Mouse (Mus musculus) heart, postnatal 25 days (tissue): ENCODE results near the gene Celf2. TPM values are rescaled to one million over a fixed set of nuclear protein-coding genes. Genes with fewer than 3 reads are reported as not detected.

ENCODE experiments used
- DNase-seq: peaks from one replicate; pipeline ENCODE4 v3.0.0; 2022; ENCODE audit warnings: low spot score
- intact Hi-C: fragments of 180-260 bp; cut with DNase I; formaldehyde crosslinking; loops from one replicate; pipeline ENCODE4 v1.15.1; 2025
- total RNA-seq, 2 experiments: library from RNA; stranded (reverse); gene quantifications; 2 replicates each; pipeline ENCODE4 v1.2.3; 2021

The Celf2 gene
- total RNA-seq, 2 experiments from 2014 or later: 63.1 to 72.7 TPM

- DNase-seq: no peak
- intact Hi-C loops: loop anchor here (5.0 kb wide), 1 partner anchor 454 kb away; no protein-coding TSS in a partner anchor
Observed at GRCm38 (mm10) chr2:6823021-6823420, 686.3 kb downstream of the Celf2 start.

GRCm38 (mm10) chr2:6821593-6821992 lies 687.8 kb downstream of the Celf2 start:
- no peak for DNase-seq
- intact Hi-C loops: loop anchor here (5.0 kb wide), 1 partner anchor 456 kb away; no protein-coding TSS in a partner anchor

GRCm38 (mm10) chr2:6815281-6815680 lies 694.1 kb downstream of the Celf2 start:
- intact Hi-C loops: no loop called here
- DNase-seq: no peak

GRCm38 (mm10) chr2:6808736-6809135 lies 700.6 kb downstream of the Celf2 start:
- no peak for DNase-seq
- intact Hi-C loops: no loop called here

- intact Hi-C loops: no loop called here
- DNase-seq: no peak
Observed at GRCm38 (mm10) chr2:6796754-6797153, 712.6 kb downstream of the Celf2 start.

GRCm38 (mm10) chr2:6795995-6796588 lies 713.3 kb downstream of the Celf2 start:
- no peak for DNase-seq
- intact Hi-C loops: no loop called here

- DNase-seq: no peak
- intact Hi-C loops: no loop called here
Observed at GRCm38 (mm10) chr2:6794858-6795257, 714.5 kb downstream of the Celf2 start.

GRCm38 (mm10) chr2:6790876-6791275 lies 718.5 kb downstream of the Celf2 start:
- intact Hi-C loops: no loop called here
- no peak for DNase-seq

GRCm38 (mm10) chr2:6786494-6787144 lies 722.7 kb downstream of the Celf2 start:
- DNase-seq: no peak
- intact Hi-C loops: no loop called here

GRCm38 (mm10) chr2:6770214-6770613 lies 739.1 kb downstream of the Celf2 start:
- intact Hi-C loops: no loop called here
- DNase-seq: no peak

- DNase-seq: no peak
- intact Hi-C loops: no loop called here
Observed at GRCm38 (mm10) chr2:6762381-6762780, 747.0 kb downstream of the Celf2 start.

GRCm38 (mm10) chr2:6743173-6743572 lies 766.2 kb downstream of the Celf2 start:
- intact Hi-C loops: no loop called here
- DNase-seq: no peak

- intact Hi-C loops: loop anchor here (10.0 kb wide), 1 partner anchor 345 kb away; no protein-coding TSS in a partner anchor
- DNase-seq: no peak
Observed at GRCm38 (mm10) chr2:6739998-6740668, 769.2 kb downstream of the Celf2 start.

GRCm38 (mm10) chr2:6732026-6732425 lies 777.3 kb downstream of the Celf2 start:
- no peak for DNase-seq
- intact Hi-C loops: loop anchor here (10.0 kb wide), 1 partner anchor 353 kb away; no protein-coding TSS in a partner anchor

GRCm38 (mm10) chr2:6730860-6731259 lies 778.5 kb downstream of the Celf2 start:
- DNase-seq: no peak

GRCm38 (mm10) chr2:6729984-6730383 lies 779.4 kb downstream of the Celf2 start:
- DNase-seq: no peak
- intact Hi-C loops: loop anchor here (10.0 kb wide), 1 partner anchor 355 kb away; no protein-coding TSS in a partner anchor

More at GRCm38 (mm10) chr2:6730860-6731259, 778.5 kb downstream of the Celf2 start:
- intact Hi-C loops: loop anchor here (10.0 kb wide), 1 partner anchor 354 kb away; no protein-coding TSS in a partner anchor

- no peak for DNase-seq
- intact Hi-C loops: no loop called here
Observed at GRCm38 (mm10) chr2:6728840-6729252, 780.5 kb downstream of the Celf2 start.

- intact Hi-C loops: no loop called here
Observed at GRCm38 (mm10) chr2:6727366-6727765, 782.0 kb downstream of the Celf2 start.

GRCm38 (mm10) chr2:6726071-6726470 lies 783.3 kb downstream of the Celf2 start:
- intact Hi-C loops: no loop called here
- DNase-seq: no peak

More at GRCm38 (mm10) chr2:6727366-6727765, 782.0 kb downstream of the Celf2 start:
- no peak for DNase-seq

GRCm38 (mm10) chr2:6723602-6724001 lies 785.8 kb downstream of the Celf2 start:
- intact Hi-C loops: no loop called here
- DNase-seq: no peak
